Mouse (Mus musculus) hindbrain, embryonic 12.5 days (tissue): ENCODE data around the gene Obscn. TPM values are rescaled to one million over a fixed set of nuclear protein-coding genes. Genes with fewer than 3 reads are reported as not detected.

Experiments
- ATAC-seq: fragments of 200-750 bp; cut with Nextera tagmentation; 2 replicates; pipeline ENCODE4 v1.8.0; 2017; ENCODE audit warnings: moderate TSS enrichment; ENCODE audit not compliant: low FRiP score
- H3K27ac ChIP-seq: fragments of 300-500 bp; sonication (generic); 2 replicates; pipeline ENCODE4 v1.5.1; 2016; ENCODE audit warnings: mild to moderate bottlenecking
- H3K27me3 ChIP-seq: fragments of 300-500 bp; sonication (generic); 2 replicates; pipeline ENCODE4 v1.6.1; 2016; ENCODE audit warnings: mild to moderate bottlenecking
- H3K36me3 ChIP-seq: fragments of 300-500 bp; sonication (generic); 2 replicates; pipeline ENCODE4 v1.6.1; 2016; ENCODE audit warnings: mild to moderate bottlenecking
- H3K4me1 ChIP-seq: fragments of 300-500 bp; sonication (generic); 2 replicates; pipeline ENCODE4 v1.6.1; 2016
- H3K4me2 ChIP-seq: fragments of 300-500 bp; sonication (generic); replicated peaks from 2 replicates; pipeline ENCODE4 v1.6.1; 2016; ENCODE audit warnings: mild to moderate bottlenecking
- H3K4me3 ChIP-seq: fragments of 300-500 bp; sonication (generic); 2 replicates; pipeline ENCODE4 v1.5.1; 2016; ENCODE audit warnings: mild to moderate bottlenecking
- H3K9ac ChIP-seq: fragments of 300-500 bp; sonication (generic); 2 replicates; pipeline ENCODE4 v1.6.1; 2016; ENCODE audit warnings: mild to moderate bottlenecking, moderate library complexity
- H3K9me3 ChIP-seq: fragments of 300-500 bp; sonication (generic); replicated peaks from 2 replicates; pipeline ENCODE4 v1.6.1; 2016; ENCODE audit warnings: mild to moderate bottlenecking
- WGBS: fragments of 180-500 bp; shearing (Covaris S2); methylation state at CpG from one replicate; pipeline ENCODE4 v1.1.7; 2016; 5-methylcytosine and 5-hydroxymethylcytosine counted together
- microRNA-seq: library from miRNA; unstranded; fragments of <30 nt; microRNA quantifications from one replicate; pipeline ENCODE4, GENCODE M21; 2017
- polyA plus RNA-seq: library from polyadenylated mRNA; unstranded; fragments of >200 nt; fragmentation: Nextera tagmentation; extraction: Ambion mirVana; gene quantifications from 2 replicates; pipeline ENCODE4 v1.2.1, GENCODE M21; 2016

Gene Obscn
- polyA plus RNA-seq, 1 experiment from 2014 or later = 0.28 TPM

GRCm38 (mm10) chr11:58953351-58954169, 182.6 kb downstream of the Obscn start:
- Histone ChIP-seq H3K4me2 (peak overlapping the region; percentile 95), H3K9me3 (no peaks in the 10 kb centered on the region), H3K9ac (peak overlapping the region; percentile 90), H3K36me3 (0 out of 2 replicates have a peak, but pooled peaks cover 4% of the 10 kb centered on the region), H3K4me3 (peak overlapping the region; percentile 87), H3K27ac (peak overlapping the region; percentile 99), H3K4me1 (peaks cover 47% of the 10 kb centered on the region), H3K27me3 (no peaks in the 10 kb centered on the region)
- WGBS = under 1% methylated on average over 33 of the region's 33 CpGs
- ATAC-seq = peak; percentile 33

- Histone ChIP-seq H3K9ac (peak overlapping the region; percentile 91; the same call in 1 of the 2 replicates), H3K9me3 (no peaks in the 10 kb centered on the region), H3K4me2 (peak overlapping the region; percentile 60), H3K27ac (peak overlapping the region; percentile 99), H3K36me3 (no peaks in the 10 kb centered on the region), H3K4me3 (no peak overlapping the region), H3K4me1 (peaks cover 32% of the 10 kb centered on the region), H3K27me3 (no peaks in the 10 kb centered on the region)
- ATAC-seq = no peak
- 73% methylated on average over 5 of the region's 5 CpGs for WGBS
Measured at GRCm38 (mm10) chr11:58951210-58951609, 185.0 kb downstream of the Obscn start.

GRCm38 (mm10) chr11:58949480-58950431, 186.4 kb downstream of the Obscn start:
- Histone ChIP-seq H3K36me3 (no peaks in the 10 kb centered on the region), H3K9ac (peak overlapping the region; percentile 91), H3K4me3 (peak overlapping the region; percentile 58), H3K27ac (peak overlapping the region; percentile 99), H3K4me2 (peak overlapping the region; percentile 60), H3K27me3 (no peaks in the 10 kb centered on the region), H3K4me1 (peaks cover 27% of the 10 kb centered on the region), H3K9me3 (no peaks in the 10 kb centered on the region)
- ATAC-seq = peak; percentile 36
- 4% methylated on average over 20 of the region's 20 CpGs for WGBS

GRCm38 (mm10) chr11:58948542-58949479, 187.4 kb downstream of the Obscn start, which contains the start of gene Hist3h2ba:
Hist3h2ba (plus strand) TSS chr11:58948920.
- H3K27me3 ChIP-seq = no peaks in the 10 kb centered on the region
- peak; percentile 92 for ATAC-seq
- WGBS = under 1% methylated on average over 48 of the region's 48 CpGs

GRCm38 (mm10) chr11:58947798-58948528, 188.2 kb downstream of the Obscn start:
- Histone ChIP-seq H3K4me3 (peak overlapping the region; percentile 58), H3K9ac (peak overlapping the region; percentile 71), H3K9me3 (no peaks in the 10 kb centered on the region), H3K4me2 (peak overlapping the region; percentile 60), H3K27me3 (no peaks in the 10 kb centered on the region), H3K36me3 (no peaks in the 10 kb centered on the region), H3K27ac (peak overlapping the region; percentile 99), H3K4me1 (peaks cover 25% of the 10 kb centered on the region)
- 19% methylated on average over 23 of the region's 23 CpGs for WGBS
- peak; percentile 79 for ATAC-seq

More at GRCm38 (mm10) chr11:58948542-58949479, 187.4 kb downstream of the Obscn start, which contains the start of gene Hist3h2ba:
- H3K36me3 ChIP-seq = no peaks in the 10 kb centered on the region
- no peaks in the 10 kb centered on the region for H3K9me3 ChIP-seq
- H3K4me3 ChIP-seq = peak within 1 kb of the TSS; percentile 58
- peak within 1 kb of the TSS; percentile 60 for H3K4me2 ChIP-seq
- H3K9ac ChIP-seq = peak within 1 kb of the TSS; percentile 91
- H3K27ac ChIP-seq = peak within 1 kb of the TSS; percentile 99
- peaks cover 27% of the 10 kb centered on the region for H3K4me1 ChIP-seq

- H3K4me1 ChIP-seq = peaks cover 22% of the 10 kb centered on the region
Measured at GRCm38 (mm10) chr11:58947306-58947705, 188.9 kb downstream of the Obscn start.

More at GRCm38 (mm10) chr11:58947306-58947705, 188.9 kb downstream of the Obscn start:
- WGBS = 84% methylated on average over 3 of the region's 3 CpGs
- H3K9ac ChIP-seq = peak overlapping the region; percentile 71
- H3K4me3 ChIP-seq = peak overlapping the region; percentile 58; the same call in 1 of the 2 replicates
- ATAC-seq = no peak
- no peaks in the 10 kb centered on the region for H3K27me3 ChIP-seq
- peak overlapping the region; percentile 99 for H3K27ac ChIP-seq
- H3K36me3 ChIP-seq = no peaks in the 10 kb centered on the region
- no peaks in the 10 kb centered on the region for H3K9me3 ChIP-seq
- H3K4me2 ChIP-seq = peak overlapping the region; percentile 60

Small RNAs within 50 kb of the gene (microRNA-seq; reads per million reads assigned to microRNA genes)
- gene Gm44313 = not detected

Other genes with a start within 250 kb of the Obscn start
- 4.9 and 7.0 TPM in 2 replicates for gene Zfp39, start 232.2 kb downstream of the Obscn start, polyA plus RNA-seq
- not detected in 2 replicates for gene Btnl10, start 218.5 kb downstream of the Obscn start, polyA plus RNA-seq
- gene Rnf187, start 197.5 kb downstream of the Obscn start, polyA plus RNA-seq = 498 and 513 TPM in 2 replicates
- 149 and 154 TPM in 2 replicates for gene Hist3h2ba, start 187.5 kb downstream of the Obscn start, polyA plus RNA-seq
- 90.1 and 95.9 TPM in 2 replicates for gene Hist3h2a, start 181.7 kb downstream of the Obscn start, polyA plus RNA-seq
- gene Trim17, start 181.7 kb downstream of the Obscn start, polyA plus RNA-seq = 1.2 and 1.5 TPM in 2 replicates
- 19.3 and 19.5 TPM in 2 replicates for gene Trim11, start 158.3 kb downstream of the Obscn start, polyA plus RNA-seq
- 6.6 and 7.5 TPM in 2 replicates for gene Iba57, start 27.3 kb upstream of the Obscn start, polyA plus RNA-seq
- 0.27 and 0.28 TPM in 2 replicates for gene Gjc2, start 46.8 kb upstream of the Obscn start, polyA plus RNA-seq
- 107 and 112 TPM in 2 replicates for gene Guk1, start 55.8 kb upstream of the Obscn start, polyA plus RNA-seq
- gene Mrpl55, start 66.1 kb upstream of the Obscn start, polyA plus RNA-seq = 76.1 and 84.6 TPM in 2 replicates
- gene 2310033P09Rik, start 71.9 kb upstream of the Obscn start, polyA plus RNA-seq = 29.6 and 31.9 TPM in 2 replicates
- 590 and 625 TPM in 2 replicates for gene Arf1, start 91.9 kb upstream of the Obscn start, polyA plus RNA-seq
- gene Wnt3a, start 154.3 kb upstream of the Obscn start, polyA plus RNA-seq = 5.0 and 8.0 TPM in 2 replicates
- gene Wnt9a, start 170.5 kb upstream of the Obscn start, polyA plus RNA-seq = 6.1 and 6.9 TPM in 2 replicates
- not detected in 2 replicates for gene Prss38, start 239.3 kb upstream of the Obscn start, polyA plus RNA-seq